Mouse (Mus musculus) spleen, postnatal 14 days (tissue): Measurements from ENCODE around the gene 4930579G24Rik.

Experiments
- DNase-seq, 2 experiments: peaks; one replicate each; pipeline ENCODE4 v3.0.0; 2021 to 2022; ENCODE audit warnings: low spot score in 2 of 2

Gene 4930579G24Rik

GRCm38 (mm10) chr3:79628561-79629415 is at the start of gene 4930579G24Rik:
Gene 4930579G24Rik, plus strand, starts transcription at chr3:79629079.
- peak; percentile 85 to 87 for DNase-seq

GRCm38 (mm10) chr3:79579891-79580575 is 48.8 kb upstream of the 4930579G24Rik start:
- DNase-seq: no peak

DNA sequence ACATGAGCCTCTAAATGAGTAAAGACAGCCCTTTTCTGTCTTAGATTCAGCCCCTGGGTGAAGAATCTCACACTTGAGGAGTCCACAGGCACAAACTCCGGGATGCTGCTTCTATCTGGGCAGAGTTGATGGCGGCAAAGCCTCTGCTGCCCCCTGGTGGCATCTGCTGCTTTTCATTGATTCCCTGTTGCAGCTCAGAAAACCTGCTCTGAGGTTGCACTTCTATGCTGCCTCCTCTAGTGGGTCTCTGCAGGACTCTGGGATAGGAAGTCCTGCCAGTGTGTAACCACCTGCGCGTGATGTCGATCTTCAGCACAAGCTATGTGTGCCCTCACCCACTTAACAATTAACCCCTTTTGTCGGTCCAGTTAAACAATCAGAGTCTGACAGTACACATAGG is 42.1 kb upstream of the 4930579G24Rik start:
- DNase-seq: peak; percentile 75 to 86

DNA sequence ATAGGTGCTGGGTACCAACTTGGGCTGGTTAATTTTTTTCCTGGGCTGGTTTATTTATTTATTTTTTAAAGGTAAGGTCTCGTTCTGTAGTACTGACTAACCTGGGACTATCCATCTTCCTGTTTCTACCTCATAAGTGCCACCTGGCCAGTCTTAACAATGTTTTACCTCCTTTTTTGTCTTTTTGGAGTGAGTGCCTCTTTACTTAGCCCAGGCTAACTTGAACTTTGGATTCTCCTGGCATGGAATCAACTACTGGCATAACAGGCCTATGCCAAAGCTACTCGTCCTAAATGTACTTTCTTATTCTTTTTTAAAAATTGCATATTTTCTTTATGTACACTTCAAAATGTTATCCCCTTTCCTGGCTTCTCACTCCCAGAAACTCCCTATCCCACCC is 39.2 kb upstream of the 4930579G24Rik start:
- no peak for DNase-seq

DNA sequence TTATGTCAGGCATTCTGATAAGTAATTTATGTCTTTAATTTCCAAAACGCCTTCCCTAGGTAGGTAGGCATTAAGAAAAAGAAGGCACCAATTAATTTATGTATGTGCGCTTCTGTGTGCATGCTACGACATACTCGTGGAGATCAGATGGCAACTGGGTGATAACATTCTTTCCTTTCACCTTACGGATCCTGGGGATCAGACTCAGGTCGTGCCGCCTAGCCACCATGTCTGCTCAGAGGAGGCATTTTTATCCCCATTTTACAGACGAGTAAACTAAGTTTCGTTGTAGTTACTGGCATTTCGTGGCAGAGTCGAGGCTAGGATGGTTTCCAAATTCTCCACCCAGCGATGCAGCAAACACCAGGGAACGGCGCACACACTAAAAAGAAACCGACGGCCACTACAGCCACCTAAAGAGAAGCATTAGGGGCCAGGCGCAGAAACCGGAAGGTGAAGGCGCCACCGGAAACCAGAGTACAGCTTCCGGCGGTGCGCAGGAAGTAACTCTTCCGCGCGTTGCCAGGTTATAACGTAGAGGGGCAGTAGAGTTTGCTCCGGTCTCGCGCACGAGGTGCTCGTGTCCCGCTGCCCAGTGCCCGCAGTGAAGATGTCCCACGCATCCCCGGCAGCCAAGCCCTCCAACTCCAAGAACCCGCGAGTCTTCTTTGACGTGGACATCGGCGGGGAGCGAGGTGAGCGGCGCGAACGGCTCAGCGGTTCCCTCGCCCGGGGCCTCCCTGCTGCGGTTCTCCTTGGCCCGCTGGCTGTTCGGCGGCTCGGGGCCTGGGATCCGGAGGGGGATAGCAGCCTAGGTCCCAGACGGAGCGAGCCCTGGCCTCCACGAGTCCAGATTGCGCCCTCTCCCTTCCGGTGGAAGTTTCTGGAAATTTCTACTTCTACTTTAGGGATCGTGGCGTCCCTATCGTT is 37.8 kb upstream of the 4930579G24Rik start, which contains the start of gene Ppid:
TSS of gene Ppid (plus strand) at position 480 of the 930 bp plus-strand sequence.
- peak; percentile 58 to 71 for DNase-seq

GRCm38 (mm10) chr3:79591793-79592471 is 36.9 kb upstream of the 4930579G24Rik start:
- DNase-seq: no peak

DNA sequence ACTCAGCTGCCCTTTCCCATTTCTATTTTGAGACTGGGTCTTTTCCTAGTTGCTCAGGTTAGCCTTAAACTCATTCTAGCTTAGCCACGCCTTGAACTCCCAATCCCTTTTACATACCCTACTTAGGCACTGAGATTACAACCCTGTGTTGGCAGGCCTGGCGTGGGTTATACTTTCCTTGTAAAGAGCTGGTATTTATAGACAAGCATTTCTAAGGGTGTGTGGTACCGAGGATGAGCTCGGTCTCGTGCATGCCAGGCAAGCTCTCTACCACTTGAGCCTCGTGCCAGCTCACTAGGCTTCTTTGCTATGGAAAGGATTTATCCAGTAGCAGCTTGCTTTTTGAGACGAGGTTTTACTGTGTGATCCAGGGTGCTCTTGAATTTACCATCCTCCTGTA is 33.4 kb upstream of the 4930579G24Rik start:
- DNase-seq: no peak

- no peak for DNase-seq
These were observed 19.0 kb upstream of the 4930579G24Rik start for GRCm38 (mm10) chr3:79609886-79610285.

DNA sequence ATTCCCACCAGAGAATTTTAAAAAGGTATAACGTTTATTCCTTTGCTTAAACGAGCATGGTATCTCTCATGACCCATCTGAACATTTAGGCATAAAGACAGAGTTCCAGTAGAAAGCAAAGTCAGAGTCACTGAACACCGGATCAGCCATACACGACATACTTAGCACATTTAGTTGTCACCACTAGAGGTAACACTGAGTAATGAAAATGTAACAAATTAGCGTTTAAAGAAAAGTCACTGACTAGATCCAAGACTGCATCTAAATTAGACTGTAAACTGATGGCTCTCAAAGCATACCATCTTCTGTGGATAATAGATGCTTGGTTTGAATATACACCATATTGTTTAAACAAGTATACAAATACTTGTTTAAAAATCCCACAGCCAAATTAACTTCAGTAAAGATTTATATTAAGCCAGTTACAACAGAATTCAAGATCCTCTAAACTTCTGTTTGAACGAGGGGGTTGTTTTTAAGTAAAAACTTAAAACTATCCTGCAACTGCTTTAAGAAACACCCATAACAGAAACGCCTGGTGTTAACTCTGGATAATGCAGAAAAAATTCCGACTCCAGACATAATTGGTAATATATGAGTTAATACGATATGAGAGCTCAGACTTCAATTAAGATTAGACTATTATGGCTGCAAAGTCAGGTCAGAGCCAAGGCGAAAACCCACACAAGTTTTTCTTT is 1.2 kb upstream of the 4930579G24Rik start:
- no peak for DNase-seq

GRCm38 (mm10) chr3:79628182-79628560 is 708 bp upstream of the 4930579G24Rik start:
- no peak for DNase-seq

GRCm38 (mm10) chr3:79629416-79629730 is 494 bp downstream of the 4930579G24Rik start, which contains the start of gene Etfdh:
Gene Etfdh, minus strand, starts transcription at chr3:79629500.
- DNase-seq: no peak

DNA sequence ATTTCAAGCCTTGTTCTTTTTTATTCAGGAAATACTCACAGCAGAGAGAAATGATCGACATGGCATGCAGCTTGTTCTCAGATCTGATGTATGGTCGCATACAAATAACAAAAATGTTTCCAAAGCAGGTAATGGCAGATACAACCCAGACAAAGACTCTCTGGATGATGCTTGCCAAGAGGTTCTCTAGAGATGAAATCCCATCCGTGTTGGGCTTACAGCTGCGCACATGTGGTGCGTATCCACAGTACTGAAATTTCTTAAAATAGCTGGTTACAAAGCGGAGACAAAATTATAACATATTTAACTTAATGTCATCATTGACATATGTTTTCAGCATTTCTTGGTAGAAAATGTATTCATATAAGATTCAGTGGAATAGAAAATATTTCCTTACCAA is 23.2 kb downstream of the 4930579G24Rik start:
- DNase-seq: no peak

DNA sequence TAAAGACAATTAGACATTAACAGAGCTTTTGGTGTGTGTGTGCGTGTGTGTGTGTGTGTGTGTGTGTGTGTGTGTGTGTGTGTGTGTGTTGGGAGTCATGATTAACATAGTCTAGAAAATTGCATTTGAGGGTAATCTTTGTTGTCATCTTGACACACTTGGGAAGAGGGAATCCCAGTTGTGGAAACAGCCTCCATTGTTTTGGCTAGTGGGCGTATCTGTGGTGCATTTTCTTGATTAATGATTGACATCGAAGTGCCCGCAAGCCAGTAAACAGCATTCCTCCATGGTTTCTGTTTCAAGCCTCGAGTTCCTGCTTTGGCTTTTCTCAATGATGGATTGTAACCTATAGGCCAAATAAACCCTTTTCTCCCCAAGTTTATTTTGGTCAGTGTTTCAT is 27.8 kb downstream of the 4930579G24Rik start:
- DNase-seq: no peak

DNA sequence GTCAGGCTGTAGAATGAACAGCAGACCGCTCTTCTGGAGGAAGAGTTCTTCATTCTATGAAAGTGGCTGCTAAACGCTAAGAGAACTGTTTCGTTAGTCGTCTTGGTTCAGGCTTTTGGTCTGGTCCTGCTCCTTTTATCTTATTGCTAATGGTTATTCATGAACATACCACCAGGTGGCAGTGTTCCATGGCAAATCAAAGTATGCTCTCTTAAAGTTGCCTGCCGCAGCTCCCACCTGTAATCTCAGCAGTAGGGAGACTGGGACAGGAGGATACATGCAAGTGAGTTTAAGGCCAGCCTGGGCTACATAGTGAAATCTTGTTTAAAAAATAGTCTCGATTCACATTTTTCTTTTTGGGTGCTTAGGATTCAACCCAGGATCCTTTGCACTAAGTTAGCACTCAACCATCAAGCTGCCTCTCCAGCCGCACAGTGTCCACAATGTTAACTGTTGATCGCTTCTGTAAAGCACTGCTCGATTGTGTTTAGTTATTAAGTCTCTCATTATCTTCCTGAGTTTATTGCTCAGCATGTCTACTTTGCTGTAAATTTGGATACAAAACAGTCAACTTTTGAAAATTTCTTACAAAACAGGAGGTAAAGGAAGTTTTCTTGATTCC is 36.0 kb downstream of the 4930579G24Rik start:
- DNase-seq: peak in 1 of 2 experiments; percentile 14

- no peak for DNase-seq
These were observed 41.7 kb downstream of the 4930579G24Rik start for GRCm38 (mm10) chr3:79670556-79670955.

DNA sequence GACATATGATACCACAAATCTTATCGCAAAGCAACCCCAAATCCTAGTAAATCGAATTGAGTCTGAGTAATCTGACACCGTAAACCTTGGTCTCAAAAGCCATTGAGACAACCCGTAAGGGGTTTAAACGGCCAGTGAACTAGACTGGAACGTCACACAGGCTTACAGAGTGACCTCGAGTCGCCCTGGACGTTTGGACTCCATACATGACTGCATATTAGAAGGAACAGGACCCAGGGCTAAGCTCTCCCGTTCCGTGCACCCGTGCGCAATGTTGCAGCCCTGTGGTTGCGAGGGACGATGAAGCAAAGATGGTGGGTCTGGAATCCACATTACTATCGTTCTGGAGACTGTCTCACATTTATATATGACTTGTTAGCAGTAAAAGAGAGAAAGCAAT is 43.3 kb downstream of the 4930579G24Rik start:
- no peak for DNase-seq

GRCm38 (mm10) chr3:79673082-79673481 is 44.2 kb downstream of the 4930579G24Rik start:
- DNase-seq: peak in 1 of 2 experiments; percentile 35

- no peak for DNase-seq
These were observed 45.8 kb downstream of the 4930579G24Rik start for GRCm38 (mm10) chr3:79674641-79675040.

- DNase-seq: no peak
These were observed 47.5 kb downstream of the 4930579G24Rik start for GRCm38 (mm10) chr3:79676411-79676810.
